8 mouse cellular contexts compared by ENCODE assay signal in genomic region chr6:122532883-122533302, GRCm38 (mm10). TPM values are rescaled to one million over a fixed set of nuclear protein-coding genes. Genes with fewer than 3 reads are reported as not detected.
DNase-seq lines count a peak whose midpoint lies in the region; ATAC-seq and TF ChIP-seq lines count a peak whose summit lies in the region.

No protein-coding gene starts in this region.

- no peaks in the 10 kb centered on the region for H3K36me3 ChIP-seq in forebrain, embryonic 14.5 days (ENCODE audit: control insufficient read depth, insufficient read depth, low read length)
- H3K36me3 ChIP-seq in kidney, postnatal 0 days (ENCODE audit: insufficient read depth, low read length) = no peaks in the 10 kb centered on the region
- H3K36me3 ChIP-seq in megakaryocyte, embryonic 14.5 days (replicated peaks; ENCODE audit: low read length) = no peaks in the 10 kb centered on the region

- peak overlapping the region; percentile 39 for H3K4me2 ChIP-seq in forebrain, embryonic 14.5 days (ENCODE audit: low read length)
- peak overlapping the region; percentile 41 for H3K4me2 ChIP-seq in kidney, postnatal 0 days (ENCODE audit: low read length)

- H3K27me3 ChIP-seq in forebrain, embryonic 14.5 days (replicated peaks; ENCODE audit: control insufficient read depth, insufficient read depth, low read length) = no peaks in the 10 kb centered on the region
- H3K27me3 ChIP-seq in kidney, postnatal 0 days (ENCODE audit: insufficient read depth, low read length) = no peaks in the 10 kb centered on the region
- peaks cover 5% of the 10 kb centered on the region for H3K27me3 ChIP-seq in megakaryocyte, embryonic 14.5 days (replicated peaks)

- DNase-seq in B cell, adult 2 months = peak; percentile 46 to 57
- peak; percentile 96 for DNase-seq in ES-CJ7 (ENCODE audit: low read depth, low spot score)
- DNase-seq in forebrain, embryonic 14.5 days (ENCODE audit: low spot score) = peak; percentile 72
- peak; percentile 44 for DNase-seq in kidney, postnatal 0 days (ENCODE audit: low spot score)
- peak; percentile 21 for DNase-seq in thymus, postnatal 4 days
- no peak for DNase-seq in cerebellum, adult 9-10 months
- DNase-seq in spleen, postnatal 4 days (ENCODE audit: low spot score in 2 of 2) = no peak

- no peak for TF ChIP-seq CTCF in kidney, postnatal 0 days (IDR thresholded peaks at IDR 0.05; ENCODE audit: low read depth)

- 0 out of 2 replicates have a peak overlapping the region, but pooled peaks have one; percentile 6 for H3K4me3 ChIP-seq in forebrain, embryonic 14.5 days (ENCODE audit: low read depth, low read length)
- H3K4me3 ChIP-seq in kidney, postnatal 0 days (replicated peaks; ENCODE audit: low read depth, low read length) = no peak overlapping the region
- H3K4me3 ChIP-seq in megakaryocyte, embryonic 14.5 days (replicated peaks) = peak overlapping the region; percentile 38

- 5% methylated on average over 4 of the region's 4 CpGs for WGBS in forebrain, embryonic 14.5 days
- WGBS in kidney, postnatal 0 days = 11% methylated on average over 4 of the region's 4 CpGs

- H3K4me1 ChIP-seq in forebrain, embryonic 14.5 days (ENCODE audit: control insufficient read depth, insufficient read depth, low read length) = 0 out of 2 replicates have a peak, but pooled peaks cover 2% of the 10 kb centered on the region
- H3K4me1 ChIP-seq in kidney, postnatal 0 days (replicated peaks; ENCODE audit: insufficient read depth, low read length) = no peaks in the 10 kb centered on the region
- peaks cover 5% of the 10 kb centered on the region for H3K4me1 ChIP-seq in megakaryocyte, embryonic 14.5 days

- H3K27ac ChIP-seq in forebrain, embryonic 14.5 days (ENCODE audit: low read depth, low read length) = no peak overlapping the region; the same call in 1 of the 2 replicates
- no peak overlapping the region for H3K27ac ChIP-seq in kidney, postnatal 0 days

- no peaks in the 10 kb centered on the region for H3K9me3 ChIP-seq in forebrain, embryonic 14.5 days (replicated peaks; ENCODE audit: control insufficient read depth, low read length)
- no peaks in the 10 kb centered on the region for H3K9me3 ChIP-seq in kidney, postnatal 0 days (replicated peaks; ENCODE audit: low read length)
- H3K9me3 ChIP-seq in megakaryocyte, embryonic 14.5 days = no peaks in the 10 kb centered on the region

- peak; percentile 70 for ATAC-seq in forebrain, embryonic 14.5 days
- ATAC-seq in kidney, postnatal 0 days (replicated peaks; ENCODE audit: low FRiP score, low read depth) = peak; percentile 73; the same call in 1 of the 2 replicates

- H3K9ac ChIP-seq in forebrain, embryonic 14.5 days (ENCODE audit: low read length) = no peak overlapping the region; the same call in 1 of the 2 replicates
- 0 out of 2 replicates have a peak overlapping the region, but pooled peaks have one; percentile 37 for H3K9ac ChIP-seq in kidney, postnatal 0 days (ENCODE audit: low read depth, low read length)

RNA-seq across cellular contexts. Expression of gene Aicda, which starts 20.7 kb away (rescaled TPM):
- polyA plus RNA-seq in forebrain, embryonic 14.5 days (2014; fragmentation: Nextera tagmentation; extraction: Ambion mirVana) = 0.43 and 0.52 TPM in 2 replicates
- polyA plus RNA-seq in kidney, postnatal 0 days (2015; fragmentation: Nextera tagmentation; extraction: Ambion mirVana) = not detected in 2 replicates
- polyA plus RNA-seq in megakaryocyte, embryonic 14.5 days (2012; ENCODE audit: insufficient read depth, low replicate concordance) = 0.07 and 0.69 TPM in 2 replicates

RNA-seq across cellular contexts. Expression of gene Mfap5, which starts 27.2 kb away (rescaled TPM):
- polyA plus RNA-seq in forebrain, embryonic 14.5 days (2014; fragmentation: Nextera tagmentation; extraction: Ambion mirVana) = 1.1 and 1.8 TPM in 2 replicates
- polyA plus RNA-seq in kidney, postnatal 0 days (2015; fragmentation: Nextera tagmentation; extraction: Ambion mirVana) = 42.4 and 47.0 TPM in 2 replicates
- polyA plus RNA-seq in megakaryocyte, embryonic 14.5 days (2012; ENCODE audit: insufficient read depth, low replicate concordance) = not detected in 2 replicates

RNA-seq across cellular contexts. Expression of gene Rimklb, which starts 34.3 kb away (rescaled TPM):
- 105 and 108 TPM in 2 replicates for polyA plus RNA-seq in forebrain, embryonic 14.5 days (2014; fragmentation: Nextera tagmentation; extraction: Ambion mirVana)
- 6.6 and 9.8 TPM in 2 replicates for polyA plus RNA-seq in kidney, postnatal 0 days (2015; fragmentation: Nextera tagmentation; extraction: Ambion mirVana)
- polyA plus RNA-seq in megakaryocyte, embryonic 14.5 days (2012; ENCODE audit: insufficient read depth, low replicate concordance) = not detected in 2 replicates

Comparison
In these comparisons a context has a peak if more than half of its experiments do, and no peak if none do; other contexts are left out.
1. DNase-seq: peak in B cell, adult 2 months (2 of 2), ES-CJ7 (single experiment), forebrain, embryonic 14.5 days (single experiment), kidney, postnatal 0 days (single experiment) and thymus, postnatal 4 days (single experiment); none in cerebellum, adult 9-10 months (single experiment) and spleen, postnatal 4 days (0 of 2).
2. RNA of gene Mfap5, which starts 27.2 kb away (polyA plus RNA-seq): 42.4 to 47.0 TPM in kidney, postnatal 0 days; 1.1 to 1.8 TPM in forebrain, embryonic 14.5 days and not detected in megakaryocyte, embryonic 14.5 days; every median in the first group is over 10 times any median in the second.